Mouse (Mus musculus) CH12.LX (cell line): ENCODE data around the gene Grcc10. TPM values are rescaled to one million over a fixed set of nuclear protein-coding genes. Genes with fewer than 3 reads are reported as not detected.

ENCODE experiments used
- DNase-seq: peaks from one replicate; pipeline ENCODE4 v3.0.0-alpha.2; 2013; ENCODE audit errors: extremely low read depth
- H3K27ac ChIP-seq: 2 replicates; pipeline ENCODE4 v1.5.1; 2012; ENCODE audit warnings: low read depth, mild to moderate bottlenecking, control low read depth, moderate library complexity; ENCODE audit not compliant: insufficient read depth
- H3K27me3 ChIP-seq: replicated peaks from 2 replicates; pipeline ENCODE3; 2012; ENCODE audit warnings: inconsistent platforms
- H3K36me3 ChIP-seq, 2 experiments: replicated peaks in 1 of 2; 2 replicates each; pipeline versions ENCODE3 to v1.6.1; 2012; ENCODE audit warnings: inconsistent platforms in 1 of 2, low read length in 1 of 2, mild to moderate bottlenecking in 1 of 2, mixed read lengths in 1 of 2, moderate library complexity in 1 of 2; ENCODE audit not compliant: control insufficient read depth in 1 of 2, insufficient read depth in 1 of 2
- H3K4me1 ChIP-seq, 2 experiments: 2 replicates each; pipeline ENCODE4 v1.6.1; 2012; ENCODE audit warnings: inconsistent platforms in 1 of 2, moderate library complexity in 1 of 2; ENCODE audit not compliant: insufficient read depth in 2 of 2, control insufficient read depth in 1 of 2
- H3K4me2 ChIP-seq: 2 replicates; pipeline ENCODE4 v1.6.1; 2012; ENCODE audit warnings: low read depth, mild to moderate bottlenecking, control low read depth; ENCODE audit not compliant: poor library complexity, insufficient read depth, severe bottlenecking
- H3K4me3 ChIP-seq, 3 experiments: fragments of 150-350 bp in 1 of 3; sonication (generic) in 1 of 3; replicated peaks in 1 of 3; 2 replicates each; pipeline versions ENCODE3 to v1.5.1; 2011 to 2012; ENCODE audit warnings: low read depth in 2 of 3, low read length in 2 of 3, mild to moderate bottlenecking in 2 of 3, moderate library complexity in 2 of 3, control low read depth in 1 of 3, improper control_type of control experiment in 1 of 3, inconsistent platforms in 1 of 3, mixed read lengths in 1 of 3; ENCODE audit not compliant: poor library complexity in 1 of 3
- H3K79me2 ChIP-seq: replicated peaks from 2 replicates; pipeline ENCODE4 v1.6.1; 2012; ENCODE audit warnings: mild to moderate bottlenecking, moderate library complexity; ENCODE audit not compliant: control insufficient read depth, poor library complexity, insufficient read depth, severe bottlenecking; ENCODE audit errors: extremely low read depth
- H3K9ac ChIP-seq: 2 replicates; pipeline ENCODE4 v1.6.1; 2012; ENCODE audit warnings: low read depth, mild to moderate bottlenecking, control low read depth, moderate library complexity; ENCODE audit not compliant: insufficient read depth
- H3K9me3 ChIP-seq: replicated peaks from 2 replicates; pipeline ENCODE3; 2012; ENCODE audit warnings: low read length, inconsistent platforms, mixed read lengths
- E2F4 ChIP-seq: IDR thresholded peaks from 2 replicates; pipeline ENCODE4 v1.6.1; 2011; ENCODE audit warnings: low read depth, low read length, improper control_type of control experiment; ENCODE audit not compliant: insufficient replicate concordance
- ELF1 ChIP-seq: IDR thresholded peaks from 2 replicates; pipeline ENCODE4 v1.6.1; 2014; ENCODE audit warnings: low read depth, mild to moderate bottlenecking, inconsistent platforms, low read length, improper control_type of control experiment
- EP300 ChIP-seq: IDR thresholded peaks from 2 replicates; pipeline ENCODE4 v1.6.1; 2011; ENCODE audit warnings: low read length, improper control_type of control experiment
- ETS1 ChIP-seq: conservative IDR thresholded peaks from 2 replicates; pipeline ENCODE4 v1.6.1; 2012; ENCODE audit warnings: low read depth, mild to moderate bottlenecking, inconsistent platforms, low read length, improper control_type of control experiment, moderate library complexity
- MAFK ChIP-seq: IDR thresholded peaks from 2 replicates; pipeline ENCODE4 v1.6.1; 2011; ENCODE audit warnings: low read length, improper control_type of control experiment; ENCODE audit not compliant: insufficient replicate concordance
- MEF2A ChIP-seq: IDR thresholded peaks from 2 replicates; pipeline ENCODE4 v1.6.1; 2014; ENCODE audit warnings: low read depth, mild to moderate bottlenecking, inconsistent platforms, low read length, improper control_type of control experiment, borderline replicate concordance
- MYC ChIP-seq: IDR thresholded peaks from 2 replicates; pipeline ENCODE4 v1.6.1; 2011; ENCODE audit warnings: low read depth, mild to moderate bottlenecking, improper control_type of control experiment, low read length
- PAX5 ChIP-seq: IDR thresholded peaks from 2 replicates; pipeline ENCODE4 v1.6.1; 2012; ENCODE audit warnings: low read length, inconsistent platforms, mixed read lengths
- RAD21 ChIP-seq: IDR thresholded peaks from 2 replicates; pipeline ENCODE4 v1.6.1; 2011; ENCODE audit warnings: low read depth, mild to moderate bottlenecking, low read length, improper control_type of control experiment, moderate library complexity
- SIN3A ChIP-seq: IDR thresholded peaks from 2 replicates; pipeline ENCODE4 v1.6.1; 2012; ENCODE audit warnings: low read length, improper control_type of control experiment, inconsistent platforms
- SMC3 ChIP-seq: IDR thresholded peaks from 2 replicates; pipeline ENCODE4 v1.6.1; 2011; ENCODE audit warnings: low read depth, low read length, improper control_type of control experiment
- TBP ChIP-seq: conservative IDR thresholded peaks from 2 replicates; pipeline ENCODE4 v1.6.1; 2011; ENCODE audit warnings: low read depth, low read length, improper control_type of control experiment
- TCF12 ChIP-seq: IDR thresholded peaks from 2 replicates; pipeline ENCODE4 v1.6.1; 2014; ENCODE audit warnings: low read depth, mild to moderate bottlenecking, inconsistent platforms, low read length, improper control_type of control experiment
- ZC3H11A ChIP-seq: IDR thresholded peaks from 2 replicates; pipeline ENCODE4 v1.6.1; 2012; ENCODE audit warnings: low read depth, mild to moderate bottlenecking, inconsistent platforms, low read length, improper control_type of control experiment
- ZKSCAN1 ChIP-seq: IDR thresholded peaks from 2 replicates; pipeline ENCODE4 v1.6.1; 2012; ENCODE audit warnings: low read depth, inconsistent platforms, low read length, improper control_type of control experiment, borderline replicate concordance
- ZMIZ1 ChIP-seq: IDR thresholded peaks from 2 replicates; pipeline ENCODE4 v1.6.1; 2012; ENCODE audit warnings: low read depth, mild to moderate bottlenecking, inconsistent platforms, low read length, improper control_type of control experiment
- dilution Hi-C: fragments of 300-500 bp; cut with MboI; formaldehyde crosslinking; loops from 2 replicates; pipeline ENCODE4 v1.14.3; 2020; ENCODE audit warnings: low sequenced_read_pairs; ENCODE audit not compliant: extremely low pct_unique_long_range_greater_than_20kb, extremely low pct_ligation_motif_present
- in situ Hi-C: fragments of 300-500 bp; cut with MboI; formaldehyde crosslinking; loops from 3 replicates; pipeline ENCODE4 v1.14.3; 2019; ENCODE audit warnings: low sequenced_read_pairs, low pct_ligation_motif_present, low pct_unique_long_range_greater_than_20kb, mixed read lengths
- polyA plus RNA-seq: library from polyadenylated mRNA; unstranded; fragments of >175 nt; gene quantifications from 2 replicates; pipeline ENCODE4 v1.2.1, GENCODE M21; 2012; ENCODE audit warnings: low read depth; ENCODE audit not compliant: insufficient read length
- total RNA-seq, 2 experiments: library from RNA; depleted of rRNA; stranded (reverse); fragments of 300-350 nt in 1 of 2; fragments of >200 nt in 1 of 2; gene quantifications; 2 replicates each; pipeline ENCODE4 v1.2.3; 2012 to 2014

Gene Grcc10
- total and polyA plus RNA-seq, 3 experiments = 64.3 to 197 (median 88.4) TPM

DNA sequence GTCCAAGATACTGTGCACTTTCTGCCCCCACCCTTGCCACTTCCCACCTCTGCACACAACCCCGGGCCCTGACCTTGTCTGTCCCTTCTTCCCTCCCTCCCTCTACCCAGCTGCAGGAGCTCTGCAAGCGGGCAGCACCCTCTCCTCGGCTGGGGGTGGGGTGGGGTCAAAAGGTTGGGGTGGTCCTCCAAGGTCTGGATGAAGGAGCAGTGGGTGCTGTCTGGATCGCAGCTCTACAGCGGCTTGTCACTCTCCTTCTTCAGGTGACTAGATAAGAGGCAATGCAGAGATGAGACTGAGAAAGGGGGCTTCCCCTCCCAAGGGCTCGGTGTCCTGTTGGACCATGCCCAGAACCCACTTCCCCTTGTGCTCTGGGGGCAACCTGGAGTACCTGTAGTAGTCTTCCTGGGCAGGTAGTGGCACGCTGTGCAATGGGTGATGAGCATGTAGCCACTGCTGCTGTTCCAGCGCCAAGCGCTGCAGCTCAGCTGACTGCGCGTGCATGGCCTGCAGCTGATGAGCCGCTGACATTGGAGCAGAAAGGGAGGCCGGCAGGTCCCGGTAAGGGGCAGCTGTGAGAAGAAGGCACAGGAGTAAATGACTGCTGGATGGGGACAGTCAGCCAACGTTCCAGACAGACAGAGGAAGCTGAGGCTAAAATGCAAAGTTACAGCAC, 1.8 kb upstream of the Grcc10 start:
- Histone ChIP-seq H3K9ac (no peak overlapping the region), H3K4me3 (no peak overlapping the region), H3K9me3 (no peaks in the 10 kb centered on the region), H3K36me3 (peaks cover 33 to 39% of the 10 kb centered on the region in 2 experiments), H3K79me2 (no peaks in the 10 kb centered on the region)
- dilution Hi-C loops = no loop called here
- no peak for TF ChIP-seq RAD21
- TF ChIP-seq E2F4 = no peak
- no peak for TF ChIP-seq SMC3
- no peak for TF ChIP-seq MYC
- TF ChIP-seq ZKSCAN1 = no peak
- TF ChIP-seq, all 38 proteins: peak for 0
- Histone ChIP-seq H3K27me3 (no peaks in the 10 kb centered on the region), H3K27ac (no peak overlapping the region), H3K4me2 (no peak overlapping the region), H3K4me1 (peaks cover 26 to 68% of the 10 kb centered on the region in 2 experiments)
- no peak for DNase-seq
- in situ Hi-C loops = no loop called here

DNA sequence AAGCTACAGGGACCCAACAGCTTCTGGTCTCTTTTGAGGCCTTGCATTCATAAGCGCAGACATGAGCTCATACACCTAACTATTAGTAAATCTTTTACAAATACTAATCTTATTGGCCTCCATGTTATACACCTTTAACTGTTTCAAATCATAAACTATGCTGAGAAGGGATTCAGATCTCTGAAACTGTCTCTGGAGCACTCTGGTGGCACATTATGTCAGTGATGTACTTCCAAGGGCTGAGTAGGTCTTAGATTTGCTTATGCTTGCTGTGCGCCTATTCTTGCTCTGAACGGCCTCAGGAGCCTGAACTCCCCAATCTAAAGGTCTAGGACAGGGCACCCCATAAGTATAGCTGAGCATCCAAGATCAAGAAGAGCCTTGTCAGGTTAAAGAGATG, 668 bp upstream of the Grcc10 start:
- peaks cover 22 to 27% of the 10 kb centered on the region in 2 experiments for H3K36me3 ChIP-seq
- H3K4me2 ChIP-seq = peak overlapping the region; percentile 76
- H3K4me1 ChIP-seq = peaks cover 33 to 79% of the 10 kb centered on the region in 2 experiments
- no peaks in the 10 kb centered on the region for H3K9me3 ChIP-seq
- DNase-seq = no peak
- in situ Hi-C loops (no loop called here), dilution Hi-C loops (no loop called here)
- H3K4me3 ChIP-seq = peak overlapping the region in 1 of 3 experiments; percentile 27
- peak overlapping the region; percentile 41 for H3K9ac ChIP-seq
- no peaks in the 10 kb centered on the region for H3K27me3 ChIP-seq
- no peaks in the 10 kb centered on the region for H3K79me2 ChIP-seq
- H3K27ac ChIP-seq = peak overlapping the region; percentile 87
- TF ChIP-seq ETS1 = no peak
- no peak for TF ChIP-seq TBP
- TF ChIP-seq ELF1 = no peak
- no peak for TF ChIP-seq TCF12
- TF ChIP-seq EP300 = no peak
- TF ChIP-seq SIN3A = no peak
- no peak for TF ChIP-seq MEF2A
- TF ChIP-seq ZMIZ1 = no peak
- TF ChIP-seq RAD21 = no peak
- no peak for TF ChIP-seq ZC3H11A
- TF ChIP-seq MAFK = no peak
- no peak for TF ChIP-seq PAX5
